Mouse (Mus musculus): ENCODE measurements around the gene Rpl18a.
A peak's percentile ranks its signal among the peaks of the same experiment; 100 is the strongest.

Gene Rpl18a

DNA sequence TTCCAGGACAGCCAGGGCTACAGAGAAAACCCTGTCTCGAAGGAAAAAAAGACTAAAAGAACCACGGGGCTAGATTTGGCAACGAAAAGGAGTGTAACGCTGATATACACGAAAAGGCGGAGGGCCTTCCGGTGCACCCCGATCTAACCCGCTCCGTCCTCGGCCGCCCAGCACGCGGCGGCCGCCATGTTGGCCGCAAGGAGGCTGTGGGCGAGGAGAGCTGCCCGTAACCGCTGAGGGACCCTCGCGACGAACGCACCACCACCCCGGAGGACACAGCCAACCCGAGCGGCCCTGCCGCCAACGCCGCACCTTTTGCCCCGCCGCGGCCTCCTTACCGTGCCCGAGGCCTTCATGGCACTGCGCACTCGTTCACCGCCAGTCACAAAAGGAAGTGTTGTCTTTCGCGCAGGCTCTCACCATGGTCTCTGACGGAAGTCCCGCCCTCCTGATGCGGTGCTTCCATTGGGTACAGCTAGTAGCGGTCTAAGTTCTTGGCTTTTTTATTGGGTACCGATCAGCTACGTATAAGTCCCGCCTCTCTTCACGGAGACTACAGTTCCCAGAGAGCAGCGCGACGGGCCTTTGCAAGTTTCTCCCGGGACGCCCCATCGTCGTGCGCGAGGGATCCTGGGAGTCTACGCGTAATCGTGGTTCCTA lies at the start of gene Rpl18a:
Rpl18a (minus strand) TSS at position 392 of the 660 bp plus-strand sequence.
- DNase-seq (ENCODE audit: low spot score): peak; percentile 95

DNA sequence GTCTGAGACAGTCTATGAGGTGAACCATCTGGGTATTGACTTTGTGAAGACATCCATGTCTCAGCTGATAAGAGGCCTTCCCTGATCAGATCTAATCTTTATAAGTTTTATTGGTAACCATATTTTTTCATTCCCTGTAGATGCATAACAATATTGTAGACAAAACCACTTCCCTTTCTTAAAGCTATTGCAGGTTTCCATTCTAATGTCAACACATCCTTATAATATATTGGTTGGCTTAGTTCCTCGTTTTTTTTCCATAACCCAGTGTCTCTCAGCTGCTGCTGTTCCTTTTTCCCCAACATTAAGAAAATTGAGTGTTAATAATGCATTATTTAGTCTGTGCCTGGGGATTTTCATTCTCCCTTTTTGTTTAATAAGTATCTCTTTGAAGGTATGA lies 46.0 kb upstream of the Rpl18a start:
- no peak for DNase-seq (ENCODE audit: low spot score)

DNA sequence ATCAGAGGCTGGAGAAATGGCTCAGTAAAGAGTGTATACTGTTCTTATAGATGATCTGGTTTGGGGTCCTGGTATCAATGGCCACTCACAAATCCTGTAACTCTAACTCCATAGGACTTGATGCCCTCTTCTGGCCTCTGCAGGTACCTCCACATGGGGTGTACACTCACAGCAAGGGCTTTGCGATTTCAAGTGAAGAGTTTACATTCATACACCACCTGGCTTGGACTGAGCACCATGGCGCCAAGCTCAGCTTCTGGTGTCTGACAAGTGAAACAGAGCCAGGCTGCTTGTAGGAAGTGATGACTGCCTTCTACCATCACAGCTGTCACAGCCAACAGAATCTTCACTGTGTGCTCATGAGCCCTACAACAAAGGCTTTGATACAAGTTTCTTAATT lies 44.3 kb upstream of the Rpl18a start:
- no peak for DNase-seq (ENCODE audit: low spot score)

DNA sequence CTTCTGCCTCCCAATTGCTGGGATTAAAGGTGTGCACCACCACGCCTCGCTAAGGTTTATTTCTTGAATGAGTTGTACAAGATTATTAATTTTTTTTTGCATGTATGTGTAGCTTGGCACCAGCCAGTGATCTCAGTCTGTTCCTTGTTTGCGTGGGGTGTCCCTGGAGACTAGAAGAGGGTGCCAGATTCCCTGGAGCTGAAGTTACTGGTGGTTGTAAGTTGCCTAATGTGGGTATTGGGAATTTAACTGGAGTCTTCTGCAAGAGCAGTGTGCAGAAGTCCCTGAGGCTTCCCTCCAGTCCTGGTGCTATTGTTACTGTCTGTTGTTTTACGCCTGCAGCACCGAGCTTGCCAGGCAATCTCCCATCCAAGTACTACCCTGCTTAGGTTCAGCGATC lies 40.0 kb upstream of the Rpl18a start:
- DNase-seq (ENCODE audit: low spot score): no peak

DNA sequence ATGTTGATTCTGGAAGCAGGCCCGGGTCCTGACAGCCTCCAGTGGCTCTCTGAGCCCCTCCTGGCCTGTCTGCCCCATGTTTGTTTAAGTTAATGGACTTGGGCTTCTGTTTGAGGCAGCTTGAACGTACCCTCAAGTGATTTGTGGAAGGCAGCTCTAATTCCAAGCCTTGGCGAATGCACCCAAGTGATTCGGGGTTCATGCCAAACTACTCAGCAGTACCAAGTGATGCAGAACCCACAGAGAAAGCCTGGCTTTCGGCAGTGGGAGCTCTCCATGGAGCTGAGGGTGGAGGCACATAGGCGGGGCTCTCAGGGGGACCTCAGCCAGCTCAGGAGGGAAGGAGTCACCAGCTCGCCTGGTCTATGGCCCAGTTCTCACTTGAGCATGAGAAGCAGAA lies 37.6 kb upstream of the Rpl18a start:
- DNase-seq (ENCODE audit: low spot score): no peak

DNA sequence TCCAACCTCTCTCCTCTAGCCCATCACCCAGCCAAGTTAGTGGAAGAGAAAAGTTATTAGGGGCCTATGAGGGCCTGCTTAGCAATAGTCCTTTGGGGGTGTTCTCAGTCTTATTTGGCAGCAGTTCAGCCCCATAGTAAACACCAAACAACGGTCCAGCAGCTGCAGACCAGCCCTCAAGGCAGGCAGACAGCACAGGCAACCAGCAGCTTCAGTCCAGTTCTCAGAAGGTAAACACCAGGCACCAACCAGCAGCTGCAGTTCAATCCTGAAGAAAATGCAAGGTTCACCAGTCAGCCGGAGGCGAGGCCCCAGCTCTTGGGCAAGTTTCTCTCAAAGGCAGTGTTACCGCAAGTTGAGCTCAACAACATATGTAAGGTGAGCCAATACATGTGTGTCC lies 35.8 kb upstream of the Rpl18a start:
- DNase-seq (ENCODE audit: low spot score): no peak

DNA sequence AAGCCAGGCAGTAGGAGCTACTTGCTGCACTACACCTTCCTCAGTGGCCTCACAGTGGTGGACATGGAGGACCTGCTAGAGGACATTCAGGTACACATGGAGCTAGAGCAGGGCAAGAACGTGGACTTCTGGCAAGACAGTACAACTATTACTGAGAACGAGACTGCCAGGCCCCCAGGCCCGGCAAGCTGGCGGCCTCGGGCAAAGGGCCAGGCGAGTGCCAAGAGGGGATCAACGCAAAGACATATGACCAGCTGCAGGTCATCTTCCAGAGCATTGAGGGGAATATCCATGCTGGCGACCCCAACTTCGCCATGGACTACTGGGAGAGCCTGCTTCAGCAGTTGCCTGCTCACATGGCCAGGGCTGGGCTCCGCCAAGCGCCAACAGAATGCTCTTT lies 34.5 kb upstream of the Rpl18a start:
- DNase-seq (ENCODE audit: low spot score): no peak

DNA sequence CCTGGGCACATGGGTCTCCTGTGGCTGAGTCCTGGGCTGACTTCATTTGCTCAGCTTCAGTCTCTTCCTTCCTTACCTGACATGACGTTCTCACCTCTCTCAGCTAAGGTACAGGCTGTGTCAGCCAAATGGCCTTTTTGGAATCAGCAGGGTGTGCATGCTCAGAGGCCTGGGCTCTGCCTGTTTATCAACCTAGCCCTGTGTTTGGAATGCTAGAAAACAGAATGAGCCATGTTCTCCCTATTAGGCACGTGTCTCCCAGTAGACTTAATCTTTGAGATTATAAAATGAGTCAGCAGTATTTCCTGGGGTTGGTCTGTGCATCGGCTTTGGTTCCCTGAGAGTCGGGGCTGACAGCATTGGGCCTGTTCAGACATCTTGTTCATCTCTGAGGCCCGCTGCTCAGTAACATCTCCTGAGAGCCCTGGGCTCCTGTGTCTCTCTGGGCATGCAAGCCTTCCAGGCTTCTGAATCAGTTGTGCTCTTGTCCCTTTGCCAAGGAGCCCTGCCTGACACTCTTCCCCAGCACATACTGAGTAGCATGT lies 31.6 kb upstream of the Rpl18a start:
- DNase-seq (ENCODE audit: low spot score): no peak

DNA sequence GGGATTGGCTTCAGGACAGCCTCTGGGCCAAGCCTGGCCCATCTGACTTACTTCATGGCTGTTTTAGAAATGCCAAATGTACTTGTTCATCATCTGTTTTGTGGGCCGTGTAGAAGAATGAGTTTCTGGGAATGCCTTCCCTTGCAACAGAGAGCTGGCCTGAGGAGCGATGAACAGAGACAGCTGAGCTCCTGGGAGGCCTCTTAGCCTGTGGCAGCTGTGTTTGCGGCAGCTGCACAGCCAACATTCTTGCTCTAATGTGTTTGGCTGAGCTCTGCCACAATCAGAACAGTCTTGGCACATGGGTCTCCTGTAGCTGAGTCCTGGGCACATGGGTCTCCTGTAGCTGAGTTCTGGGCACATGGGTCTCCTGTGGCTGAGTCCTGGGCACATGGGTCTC lies 30.9 kb upstream of the Rpl18a start:
- DNase-seq (ENCODE audit: low spot score): no peak

DNA sequence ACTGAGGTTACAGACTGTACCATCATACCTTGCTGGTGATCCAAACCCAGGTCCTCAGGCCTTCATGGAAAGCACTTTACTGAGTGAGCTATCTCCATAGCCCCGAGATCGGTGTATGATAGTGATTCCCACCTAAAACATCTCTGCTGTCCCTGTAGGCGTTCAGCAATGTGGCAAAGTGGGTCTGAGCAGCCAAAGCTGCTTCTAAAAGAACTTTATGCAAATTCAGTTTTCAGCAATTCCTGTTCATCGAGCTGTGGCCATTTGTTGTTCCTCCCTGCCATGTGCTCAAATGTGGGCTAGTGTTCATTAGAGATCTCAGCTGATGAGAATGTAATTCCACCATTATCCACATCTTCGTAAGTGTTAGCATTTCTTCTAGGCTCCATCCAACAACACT lies 29.2 kb upstream of the Rpl18a start:
- no peak for DNase-seq (ENCODE audit: low spot score)

DNA sequence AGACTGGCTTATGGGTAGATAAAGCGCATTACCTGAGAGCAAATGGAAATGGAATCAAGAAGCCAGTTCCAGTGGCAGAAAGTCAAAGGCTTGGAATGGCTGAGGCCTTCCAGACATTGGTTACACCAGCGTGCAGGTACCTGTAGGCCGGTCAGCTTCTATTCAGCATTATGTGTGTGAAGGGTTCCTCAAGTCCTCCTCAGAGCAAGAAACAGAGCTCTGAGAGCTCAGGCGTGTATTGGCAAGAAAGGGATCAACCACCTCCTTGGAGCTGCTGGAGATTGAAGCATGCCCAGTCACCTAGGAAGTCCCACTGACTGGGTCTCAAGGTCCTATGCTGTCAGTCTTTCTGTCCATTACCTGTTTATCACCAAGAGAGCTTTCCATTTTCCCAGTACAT lies 28.5 kb upstream of the Rpl18a start:
- DNase-seq (ENCODE audit: low spot score): no peak

DNA sequence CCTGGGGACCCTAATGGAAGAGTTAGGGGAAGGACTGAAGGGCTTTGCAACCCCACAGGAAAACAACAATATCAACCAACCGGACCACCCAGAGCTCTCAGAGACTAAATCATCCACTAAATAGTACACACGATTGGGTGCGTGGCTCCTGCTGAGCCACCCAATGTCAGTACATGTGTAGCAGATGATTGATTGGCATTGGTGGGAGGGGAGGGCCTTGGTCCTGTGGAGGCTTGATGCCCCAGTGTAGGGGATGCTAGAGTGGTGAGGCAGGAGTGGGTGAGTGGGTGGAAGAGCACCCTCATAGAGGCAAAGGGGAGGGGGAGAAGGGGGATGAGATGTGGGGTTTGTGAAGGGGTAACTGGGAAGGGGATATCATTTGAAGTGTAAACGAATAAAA lies 26.9 kb upstream of the Rpl18a start:
- no peak for DNase-seq (ENCODE audit: low spot score)

DNA sequence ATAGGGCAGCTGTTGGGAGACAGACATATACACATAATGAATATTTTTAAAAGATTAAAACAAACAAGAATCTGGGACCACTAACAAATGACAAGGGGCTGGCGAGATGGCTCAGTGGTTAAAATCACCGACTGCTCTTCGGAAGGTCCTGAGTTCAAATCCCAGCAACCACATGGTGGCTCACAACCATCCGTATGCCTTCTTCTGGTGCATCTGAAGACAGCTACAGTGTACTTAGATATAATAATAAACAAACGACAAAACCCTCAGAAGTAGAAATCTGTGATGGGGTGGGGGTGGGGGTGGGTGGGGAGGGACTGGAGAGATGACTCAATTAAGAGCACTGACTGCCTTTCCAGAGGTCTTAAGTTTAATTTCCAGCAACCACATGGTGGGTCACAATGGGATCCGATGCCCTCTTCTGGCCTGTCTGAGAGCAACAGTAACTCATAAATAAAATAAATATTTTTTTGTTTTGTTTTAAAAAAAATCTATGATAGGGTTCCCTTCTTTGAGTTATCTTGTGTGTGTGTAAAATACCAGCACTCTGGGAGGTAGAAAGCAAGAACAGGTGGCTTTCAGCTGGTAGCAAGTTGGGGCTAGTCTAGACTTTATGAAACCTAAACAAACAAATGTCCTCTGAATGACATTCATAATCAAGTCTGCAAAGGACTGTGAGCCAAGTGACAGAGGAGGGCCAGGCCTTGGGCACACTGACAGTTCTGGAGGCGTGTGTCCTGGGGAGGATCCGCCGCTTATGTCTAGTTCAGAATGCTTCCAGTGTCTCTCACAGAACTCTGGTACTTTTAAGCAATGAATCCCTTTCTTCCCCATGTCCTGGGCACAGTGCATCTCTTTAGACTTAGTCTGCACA lies 23.1 kb upstream of the Rpl18a start:
- DNase-seq (ENCODE audit: low spot score): no peak

DNA sequence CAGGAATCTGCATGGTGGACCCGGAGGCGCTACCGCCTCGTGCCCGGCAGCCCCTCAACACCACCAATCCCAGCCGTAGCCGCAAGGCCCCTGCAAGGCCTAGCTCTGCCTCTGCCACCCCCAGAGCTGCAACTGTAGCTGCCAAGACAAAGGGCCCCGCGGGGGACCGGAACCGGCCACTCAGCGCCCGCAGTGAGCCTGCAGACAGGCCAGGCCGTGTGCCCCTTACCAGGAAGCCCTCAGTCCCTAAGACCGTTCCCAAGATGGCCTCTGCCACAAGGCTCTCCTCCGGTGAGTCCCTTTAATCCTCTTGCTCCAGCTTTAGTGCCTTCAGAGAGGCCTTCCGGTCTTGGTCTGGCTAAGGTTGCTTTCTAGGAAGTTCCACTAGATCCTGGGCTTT lies 17.5 kb upstream of the Rpl18a start:
- no peak for DNase-seq (ENCODE audit: low spot score)

DNA sequence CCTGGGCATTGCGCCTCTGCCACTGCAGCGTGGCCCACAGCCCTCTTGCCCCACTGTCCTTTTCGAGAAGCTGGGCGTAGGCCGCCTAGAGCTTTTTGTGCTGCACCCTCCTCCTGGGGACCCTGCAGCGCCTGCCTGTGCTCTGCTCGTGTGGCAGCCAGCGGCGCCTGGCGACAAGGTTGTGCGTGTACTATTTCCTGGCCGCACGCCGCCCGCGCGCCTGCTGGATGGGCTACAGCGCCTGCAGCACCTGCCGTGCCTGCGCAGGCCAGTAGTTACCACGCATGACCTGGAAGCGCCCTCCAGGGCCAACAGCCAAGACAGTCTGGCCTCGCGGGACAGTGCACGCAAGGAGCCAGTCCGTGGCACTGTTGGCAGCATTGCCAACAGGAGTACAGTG lies 16.3 kb upstream of the Rpl18a start:
- no peak for DNase-seq (ENCODE audit: low spot score)

DNA sequence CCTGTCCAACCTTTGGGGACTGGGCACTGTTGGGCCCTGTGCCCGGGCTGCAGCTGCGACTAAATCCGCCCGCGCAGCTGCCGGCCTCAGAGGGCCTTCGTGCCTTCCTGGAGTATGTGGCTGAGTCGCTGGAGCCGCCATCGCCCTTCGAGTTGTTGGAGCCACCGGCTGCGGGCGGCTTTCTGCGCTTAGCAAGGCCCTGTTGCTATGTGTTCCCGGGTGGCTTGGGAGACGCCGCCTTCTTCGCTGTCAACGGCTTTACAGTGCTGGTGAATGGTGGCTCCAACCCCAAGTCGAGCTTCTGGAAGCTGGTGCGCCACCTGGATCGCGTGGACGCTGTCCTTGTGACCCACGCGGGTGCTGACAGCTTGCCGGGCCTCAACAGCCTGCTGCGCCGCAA lies 15.7 kb upstream of the Rpl18a start:
- no peak for DNase-seq (ENCODE audit: low spot score)

DNA sequence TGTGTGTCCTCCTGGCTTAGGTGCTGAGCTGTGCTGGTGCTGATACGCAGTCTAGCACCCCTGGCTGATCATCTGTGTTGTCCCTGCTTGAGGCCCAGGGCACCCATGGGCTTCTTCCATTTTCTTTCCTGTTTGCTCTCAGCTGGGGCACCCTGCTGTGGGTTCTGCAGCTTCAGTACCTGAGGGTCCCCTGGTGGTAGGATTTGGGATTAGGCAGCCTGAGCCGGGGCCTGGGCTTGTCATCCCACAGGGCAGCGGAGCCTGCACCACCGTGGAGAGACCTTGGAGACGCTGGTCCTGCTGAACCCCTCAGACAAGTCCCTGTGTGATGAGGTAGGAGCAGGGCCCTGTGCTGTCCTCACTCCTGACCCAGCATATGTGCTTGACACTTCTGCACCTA lies 14.4 kb upstream of the Rpl18a start:
- DNase-seq (ENCODE audit: low spot score): no peak

DNA sequence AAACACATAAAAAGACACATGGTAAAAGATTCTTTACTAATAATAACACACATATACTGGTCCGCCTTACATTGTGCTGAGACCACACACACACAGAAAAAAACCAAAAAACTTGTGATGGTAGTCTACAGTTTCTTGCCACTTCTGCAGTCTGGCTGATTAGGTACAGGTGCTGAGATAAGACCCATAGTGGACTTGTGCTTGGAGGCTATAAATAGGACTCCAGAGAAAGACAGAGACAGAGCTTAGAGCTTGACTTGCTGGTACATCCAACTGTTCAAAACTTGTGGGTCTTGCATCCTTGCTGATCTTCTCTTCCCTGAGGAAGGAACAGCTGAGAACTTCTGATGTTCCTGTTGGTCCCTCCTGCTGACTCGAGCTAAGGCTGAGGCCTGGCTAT lies 10.3 kb upstream of the Rpl18a start:
- DNase-seq (ENCODE audit: low spot score): no peak

DNA sequence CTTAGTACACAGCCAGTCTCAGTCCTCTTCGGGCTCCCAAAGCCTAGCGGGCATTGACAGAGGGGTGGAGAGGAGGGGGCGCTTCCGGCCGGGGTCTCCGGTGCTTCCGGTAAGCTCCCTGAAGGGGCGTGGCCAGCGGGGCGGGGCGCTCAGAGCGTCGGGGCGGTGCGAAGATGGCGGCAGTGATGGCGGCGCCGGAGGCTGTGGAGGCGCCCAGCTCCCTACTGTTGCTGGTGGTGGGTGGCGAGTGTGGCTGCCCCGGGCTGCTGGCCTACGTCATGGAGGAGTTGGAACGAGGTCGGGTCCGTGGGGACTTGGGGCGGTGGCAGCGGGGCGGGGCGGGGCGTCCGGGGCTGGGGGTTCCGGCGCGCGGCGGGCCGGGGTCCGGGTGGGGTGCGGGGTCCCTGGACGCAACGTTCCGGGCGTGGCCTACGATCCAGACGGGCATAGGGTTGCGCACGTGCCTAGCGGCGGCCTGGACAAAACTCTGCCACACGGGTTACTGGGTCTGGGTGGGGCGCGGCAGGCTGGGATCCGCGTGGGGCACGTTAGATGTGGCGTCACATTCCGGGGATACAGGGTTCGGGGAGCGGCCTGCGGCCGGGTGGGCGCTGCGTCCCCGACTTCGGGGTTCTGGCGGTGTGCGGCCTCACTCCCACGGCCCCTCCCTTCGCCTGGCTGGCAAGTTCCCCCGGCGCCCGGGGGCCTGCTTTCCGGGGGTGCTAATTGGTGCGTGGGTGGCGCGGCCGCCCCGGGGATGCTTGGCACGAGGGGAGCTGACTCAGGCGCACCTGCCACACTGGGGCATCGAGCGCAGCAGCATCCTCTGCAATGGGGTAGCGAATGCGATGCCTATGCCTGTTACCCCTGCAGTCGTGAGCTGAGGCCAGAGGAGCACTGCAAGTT lies 8.9 kb upstream of the Rpl18a start, which contains the start of gene Map1s:
Map1s (plus strand) TSS at position 102 of the 906 bp plus-strand sequence.
- DNase-seq (ENCODE audit: low spot score): peak; percentile 70

DNA sequence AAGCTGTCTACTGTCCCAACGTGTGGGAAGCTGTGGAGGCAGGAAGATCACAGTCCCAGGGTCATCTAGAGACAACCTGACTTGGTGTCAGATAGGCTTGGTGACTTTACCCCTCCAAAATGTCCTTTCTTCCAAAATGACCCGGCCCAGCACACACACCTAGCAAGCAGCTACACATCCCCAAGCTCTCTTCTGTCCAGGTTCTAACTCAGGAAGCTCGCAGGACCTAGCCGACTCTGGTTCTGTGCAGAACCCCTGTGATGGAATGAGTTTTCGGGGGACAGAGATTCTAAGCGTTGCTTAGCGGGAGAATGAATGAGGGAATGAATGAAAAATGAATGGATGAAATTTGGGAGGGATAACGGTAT lies 8.2 kb upstream of the Rpl18a start:
- DNase-seq (ENCODE audit: low spot score): no peak

DNA sequence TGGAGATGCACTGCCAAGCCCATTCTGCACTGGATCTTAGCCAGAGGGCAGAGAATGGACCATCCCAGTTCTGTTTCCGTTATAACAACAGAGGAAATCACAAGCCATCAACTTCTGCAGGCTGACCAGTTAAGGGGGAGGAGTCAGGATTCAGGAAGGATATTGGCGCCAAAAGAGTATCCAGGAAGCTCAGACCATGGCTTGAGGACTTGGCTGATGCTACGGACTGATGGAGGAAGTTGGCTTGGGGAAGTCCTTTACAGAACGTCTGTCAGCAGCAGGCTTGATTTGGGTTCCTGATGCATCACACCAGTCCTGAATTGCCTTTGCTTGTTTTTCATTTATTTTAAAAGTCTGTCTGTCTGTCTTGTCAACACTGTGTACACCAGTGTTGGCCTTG lies 7.3 kb upstream of the Rpl18a start:
- no peak for DNase-seq (ENCODE audit: low spot score)

DNA sequence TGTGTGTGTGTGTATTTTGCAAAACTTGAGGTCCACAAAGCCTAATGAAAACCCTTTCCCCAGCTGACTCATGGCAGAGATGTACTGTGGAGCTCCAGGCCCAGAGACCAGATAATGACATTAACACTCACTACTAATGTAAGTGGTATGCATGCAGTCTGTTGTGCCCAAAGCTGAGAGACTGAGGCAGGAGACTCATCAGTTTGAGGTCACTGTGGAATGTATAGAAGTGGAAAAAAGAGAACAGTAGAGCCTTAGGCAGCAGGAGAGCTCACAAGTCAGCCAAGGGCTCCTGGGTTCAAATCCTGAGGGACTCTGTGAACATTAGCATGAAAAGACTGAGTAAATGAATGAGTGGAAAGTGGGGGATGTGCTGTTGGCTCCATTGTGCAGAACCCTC lies 6.4 kb upstream of the Rpl18a start:
- no peak for DNase-seq (ENCODE audit: low spot score)
